In the genomic region with DNA sequence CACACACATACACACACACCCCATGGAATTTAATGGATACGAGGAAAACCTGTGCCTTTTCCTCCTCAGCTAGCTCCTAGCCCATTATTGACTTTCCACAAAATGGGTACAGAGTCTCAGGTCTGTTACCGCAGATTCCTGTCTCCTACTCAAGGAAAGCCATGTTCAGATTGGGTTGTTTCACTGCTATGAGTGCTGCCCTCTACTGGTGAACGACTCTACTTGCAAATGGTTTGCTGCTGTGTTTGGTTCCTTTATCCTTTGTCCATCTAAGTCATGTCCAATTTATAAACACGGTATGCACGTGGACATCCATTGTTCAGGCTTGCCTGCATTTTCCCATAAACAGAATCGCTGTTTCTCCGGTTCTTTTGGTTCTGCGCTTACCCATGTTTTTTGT, we compare ENCODE assay signal across 8 mouse cellular contexts.
DNase-seq lines count a peak whose midpoint lies in the region; ATAC-seq and TF ChIP-seq lines count a peak whose summit lies in the region.

No protein-coding gene starts in this region.

- H3K4me1 ChIP-seq in G1E (ENCODE audit: insufficient read depth, low read depth, low read length): peaks cover 45% of the 10 kb centered on the region

- no peak overlapping the region for H3K4me3 ChIP-seq in layer of hippocampus, adult 2 months
- no peak overlapping the region for H3K4me3 ChIP-seq in G1E (ENCODE audit: low read depth, low read length)

- peak; percentile 83 for TF ChIP-seq CTCF in layer of hippocampus, adult 2 months (conservative IDR thresholded peaks at IDR 0.05)
- peak; percentile 63 for TF ChIP-seq CTCF in G1E (IDR thresholded peaks at IDR 0.05; ENCODE audit: low read depth, low read length)

- ATAC-seq in G1E (ENCODE audit: extremely low read depth, insufficient number of reproducible peaks, low FRiP score, poor library complexity, severe bottlenecking): no peak
- 0 out of 2 replicates have a peak, but pooled peaks have one; percentile 43 for ATAC-seq in monocyte, adult 5-6 weeks (replicated peaks; ENCODE audit: insufficient number of reproducible peaks, low FRiP score, low TSS enrichment, poor library complexity, severe bottlenecking)

- no peak overlapping the region for H3K27ac ChIP-seq in layer of hippocampus, adult 2 months

- no peaks in the 10 kb centered on the region for H3K36me3 ChIP-seq in G1E (replicated peaks)

- H3K9me3 ChIP-seq in G1E (replicated peaks): no peaks in the 10 kb centered on the region

- H3K27me3 ChIP-seq in G1E (ENCODE audit: insufficient read depth, low read length): no peaks in the 10 kb centered on the region

- peak; percentile 16 to 28 for DNase-seq in cerebellum, adult 18-20 months
- DNase-seq in cerebellum, adult 9-11 months: no peak
- DNase-seq in layer of hippocampus, adult 2 months (ENCODE audit: low spot score in 2 of 2): peak in 1 of 2 experiments; percentile 17
- DNase-seq in layer of hippocampus, adult 9-10 months (ENCODE audit: low spot score): no peak
- DNase-seq in G1E (ENCODE audit: low spot score): no peak
- peak; percentile 23 for DNase-seq in embryo, embryonic 11.5 days (ENCODE audit: low read depth, low spot score)
- DNase-seq in ovary, postnatal 14 days (ENCODE audit: low spot score): no peak

Comparison
In these comparisons a context has a peak if more than half of its experiments do, and no peak if none do; other contexts are left out.
1. DNase-seq: peak in cerebellum, adult 18-20 months (2 of 2) and embryo, embryonic 11.5 days (single experiment); none in cerebellum, adult 9-11 months (single experiment), layer of hippocampus, adult 9-10 months (single experiment), G1E (single experiment) and ovary, postnatal 14 days (single experiment).